Mouse (Mus musculus) kidney, postnatal 14 days (tissue): Measurements from ENCODE around the gene Susd5.
A peak's percentile ranks its signal among the peaks of the same experiment; 100 is the strongest.

Experiments used
- DNase-seq: peaks from one replicate; pipeline ENCODE4 v3.0.0; 2022; ENCODE audit warnings: mixed read lengths

Susd5 gene

DNA sequence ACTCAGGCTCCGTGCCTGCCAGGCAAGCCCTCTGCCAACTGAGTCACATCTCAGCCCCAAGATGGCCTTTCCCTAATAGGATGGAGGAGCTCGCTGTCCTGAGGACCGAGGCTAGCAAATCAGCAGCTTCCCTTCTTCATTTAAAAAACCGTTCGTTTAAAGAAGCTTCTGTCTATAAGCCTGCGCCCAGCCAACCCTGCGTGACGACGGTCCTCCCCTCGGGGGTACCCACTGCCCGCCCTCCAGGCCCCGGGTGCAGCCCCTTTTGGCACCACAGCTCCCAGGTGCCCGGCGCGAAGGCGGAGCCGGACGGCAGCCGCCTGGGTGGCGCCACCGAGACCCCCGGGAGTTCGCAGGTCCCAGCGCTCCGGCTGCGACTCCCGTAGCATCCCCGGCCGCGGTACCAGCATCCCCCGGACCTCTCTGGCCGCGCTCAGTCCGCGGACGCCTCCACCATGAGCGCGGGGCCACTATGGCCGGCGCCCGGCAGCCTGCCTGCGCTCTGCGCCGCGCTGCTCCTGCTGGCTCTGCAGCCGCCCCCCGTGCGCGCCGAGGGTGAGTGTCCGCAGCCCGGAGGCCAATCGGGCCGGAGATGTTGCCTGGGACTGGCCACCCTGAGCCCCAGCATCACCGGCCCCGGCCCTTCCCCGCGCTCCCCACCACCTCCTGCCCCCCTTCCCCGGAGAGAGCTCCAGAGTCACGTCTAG is at the start of gene Susd5:
TSS of gene Susd5 (plus strand) at position 51 of the 707 bp plus-strand sequence.
- DNase-seq: peak; percentile 6

DNA sequence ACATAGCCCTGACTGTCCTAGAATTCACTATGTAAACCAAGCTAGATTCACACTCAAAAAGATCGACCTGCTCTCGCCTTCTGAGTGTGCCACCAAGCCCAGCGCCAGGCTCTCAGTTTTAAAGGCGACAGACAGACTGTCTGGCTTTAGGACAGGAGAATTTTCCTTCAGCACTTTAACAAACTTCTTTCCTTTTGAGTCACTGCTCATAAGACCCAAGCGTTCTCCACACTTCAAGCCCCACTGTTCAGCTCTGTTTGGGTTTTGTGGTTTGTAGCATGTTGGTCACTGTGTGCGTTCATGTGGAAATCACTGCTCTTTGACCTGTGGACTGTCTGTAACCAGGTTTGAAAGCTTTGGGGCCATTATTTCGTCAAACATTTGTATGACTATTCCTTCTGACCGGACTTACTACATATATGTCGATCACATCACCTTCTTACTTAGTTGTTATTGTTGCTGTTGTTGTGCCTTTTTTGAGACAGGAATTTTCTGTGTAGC is 49.0 kb upstream of the Susd5 start:
- peak; percentile 25 for DNase-seq

DNA sequence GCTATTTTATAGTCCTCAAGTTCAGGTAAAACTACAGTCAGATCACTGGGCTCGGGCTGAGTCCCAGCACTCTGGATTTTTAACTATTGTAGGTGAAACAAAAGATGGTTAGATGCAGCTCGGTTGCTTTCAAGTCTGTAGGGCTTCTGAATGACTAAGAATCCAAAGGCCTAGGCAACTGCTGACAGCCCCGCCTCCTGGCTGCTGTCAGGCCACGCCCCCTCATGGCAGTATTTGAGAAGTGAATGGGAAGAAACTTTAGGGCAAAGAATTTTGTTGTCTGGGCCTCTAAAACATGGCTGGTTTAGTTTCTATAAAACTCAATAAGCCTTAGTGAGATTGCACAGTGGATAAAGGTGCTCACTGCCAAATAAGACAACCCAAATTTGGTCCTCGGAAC is 47.4 kb upstream of the Susd5 start:
- DNase-seq: no peak

DNA sequence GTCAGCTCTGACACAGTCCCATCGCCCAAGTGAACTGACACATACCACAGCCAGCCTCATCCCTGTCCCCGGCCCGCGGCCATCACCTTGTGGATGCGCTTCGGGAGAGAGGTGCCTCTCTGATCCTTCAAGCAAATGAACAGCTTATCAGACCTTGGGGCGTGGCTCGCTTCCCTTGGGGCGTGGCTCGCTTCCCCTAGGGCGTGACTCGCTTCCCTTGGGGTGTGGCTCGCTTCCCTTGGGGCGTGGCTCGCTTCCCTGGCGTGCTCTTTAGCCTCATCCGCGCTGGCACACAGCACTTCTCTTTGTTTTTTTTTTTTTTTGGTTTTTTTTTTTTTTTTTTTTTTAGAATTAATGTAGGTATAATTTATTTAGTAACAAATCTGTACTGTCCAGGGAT is 45.7 kb upstream of the Susd5 start:
- DNase-seq: no peak

DNA sequence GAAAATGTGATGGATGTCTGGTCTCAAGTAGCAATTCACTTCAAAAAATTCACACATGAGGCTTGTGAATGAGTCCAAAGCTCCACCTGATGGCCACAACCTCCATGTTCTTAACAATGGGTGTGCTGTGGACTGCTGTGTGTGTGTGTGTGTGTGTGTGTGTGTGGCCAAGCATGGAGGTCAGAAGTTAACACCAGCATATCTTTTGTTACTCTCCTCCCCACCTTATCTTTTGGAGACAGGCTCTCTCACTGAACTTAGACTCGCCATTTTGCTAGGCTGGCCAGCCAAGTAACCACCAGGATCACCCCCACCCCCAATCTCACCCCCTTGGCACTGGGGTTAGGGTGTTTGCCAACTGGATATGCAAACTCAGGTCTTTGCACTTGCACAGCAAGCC is 42.9 kb upstream of the Susd5 start:
- no peak for DNase-seq

DNA sequence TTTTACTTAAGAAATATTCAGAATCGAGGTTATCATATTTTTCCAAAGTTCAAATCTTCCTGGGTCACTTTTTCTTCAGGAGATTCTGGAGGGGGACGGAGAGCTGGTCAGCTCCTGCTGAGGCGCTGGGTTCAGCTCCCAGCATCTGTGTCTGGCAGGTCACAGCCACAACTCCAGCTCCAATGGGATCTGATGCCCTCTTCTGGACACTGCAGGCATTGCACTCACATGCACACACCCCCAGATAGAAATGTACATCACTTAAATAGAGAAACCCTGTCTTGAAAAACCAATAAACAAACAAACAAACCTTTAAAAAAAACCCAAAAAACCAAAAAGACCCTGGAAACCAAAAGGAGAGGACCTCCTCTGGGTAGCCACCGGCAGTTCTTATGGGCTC is 41.2 kb upstream of the Susd5 start:
- DNase-seq: no peak

DNA sequence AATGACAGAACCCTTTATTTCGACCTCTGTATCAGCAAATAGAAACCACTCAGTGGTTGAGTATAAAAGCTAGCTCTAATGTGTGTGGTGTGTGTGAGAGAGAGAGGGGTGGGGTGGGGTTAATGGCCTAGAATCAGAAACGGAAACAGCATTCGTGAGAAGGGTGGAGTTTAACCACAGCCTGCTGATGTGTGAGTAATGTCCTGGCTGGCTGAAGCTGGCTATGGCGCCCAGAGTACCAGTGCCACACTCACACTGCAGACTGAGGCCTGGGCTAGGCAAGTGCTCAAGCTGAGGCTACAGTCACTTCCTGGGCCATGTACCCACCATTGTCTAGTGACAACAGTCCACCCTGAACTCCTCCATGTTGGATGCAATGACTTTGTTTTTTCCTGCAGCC is 40.5 kb upstream of the Susd5 start:
- DNase-seq: no peak

DNA sequence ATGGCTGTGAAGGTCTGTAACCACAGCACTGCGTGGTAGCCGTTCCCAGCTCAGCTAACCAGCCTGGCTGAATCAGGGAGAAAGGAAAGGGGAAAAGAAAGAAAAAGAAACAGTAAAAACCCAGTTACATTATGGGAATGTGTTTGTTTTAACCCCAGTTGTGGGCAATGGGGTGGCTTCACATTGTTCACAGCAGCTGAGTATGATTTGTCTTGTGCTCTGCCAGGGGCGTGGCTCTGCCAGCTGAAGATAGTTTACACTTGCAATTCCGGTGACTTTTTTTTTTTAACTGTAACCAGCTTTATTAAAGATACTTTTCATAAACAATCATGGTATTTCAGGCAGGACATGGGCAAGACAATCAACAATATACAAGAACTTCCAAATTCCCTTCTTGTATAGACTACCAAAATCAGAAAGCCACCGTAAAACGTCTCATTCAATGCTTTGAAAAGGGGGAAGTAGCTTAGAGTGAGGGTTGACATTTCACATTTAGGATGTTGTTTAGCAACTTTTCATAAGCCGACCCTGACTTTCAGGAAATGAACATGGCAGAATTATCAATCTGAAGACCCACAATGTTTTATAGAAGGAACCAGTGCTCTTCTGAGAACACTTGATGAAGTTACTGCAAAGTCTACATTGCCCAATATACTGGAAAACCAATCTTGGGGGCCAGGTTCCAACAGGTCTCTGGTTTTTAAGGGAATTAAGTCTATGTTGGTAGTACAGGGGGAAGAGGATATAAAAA is 37.8 kb upstream of the Susd5 start:
- DNase-seq: no peak

DNA sequence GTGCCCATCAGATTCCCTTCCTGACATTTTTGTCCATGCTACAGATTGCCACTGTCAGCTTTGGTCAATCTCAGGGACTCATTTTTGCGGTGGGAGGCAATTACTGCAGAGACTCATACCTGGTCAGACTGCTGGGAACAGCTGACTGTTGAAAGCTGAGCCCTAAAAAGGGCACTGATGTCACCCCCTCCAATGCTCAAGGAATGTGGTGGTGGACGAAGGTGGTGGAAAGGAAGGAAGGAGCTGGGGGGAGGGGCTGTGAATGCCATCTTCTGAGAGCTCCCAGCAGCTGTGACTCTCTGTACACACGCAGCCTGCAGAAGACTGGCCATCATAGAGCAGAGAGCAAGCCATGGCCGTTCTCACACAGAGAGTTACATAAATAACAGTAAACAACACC is 34.8 kb upstream of the Susd5 start:
- DNase-seq: no peak

DNA sequence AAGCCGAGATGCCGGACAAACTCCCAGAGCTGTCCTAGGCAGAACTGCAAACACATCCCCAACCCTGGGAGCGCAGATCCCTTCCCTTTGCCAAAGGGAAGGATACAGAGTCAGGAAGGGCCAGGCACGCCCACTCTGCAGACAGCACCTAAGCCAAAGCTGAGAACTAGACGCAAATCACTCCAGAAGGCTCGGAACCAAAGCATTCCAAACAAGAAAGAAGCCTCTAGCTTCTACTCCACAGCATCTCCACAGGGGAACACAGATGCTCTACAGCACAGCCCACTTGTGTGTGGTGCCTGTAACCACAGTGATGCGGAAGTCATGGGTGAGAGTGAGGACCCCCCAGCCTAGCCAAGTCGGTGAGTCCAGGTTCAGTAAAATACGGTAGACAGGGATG is 31.8 kb upstream of the Susd5 start:
- no peak for DNase-seq

DNA sequence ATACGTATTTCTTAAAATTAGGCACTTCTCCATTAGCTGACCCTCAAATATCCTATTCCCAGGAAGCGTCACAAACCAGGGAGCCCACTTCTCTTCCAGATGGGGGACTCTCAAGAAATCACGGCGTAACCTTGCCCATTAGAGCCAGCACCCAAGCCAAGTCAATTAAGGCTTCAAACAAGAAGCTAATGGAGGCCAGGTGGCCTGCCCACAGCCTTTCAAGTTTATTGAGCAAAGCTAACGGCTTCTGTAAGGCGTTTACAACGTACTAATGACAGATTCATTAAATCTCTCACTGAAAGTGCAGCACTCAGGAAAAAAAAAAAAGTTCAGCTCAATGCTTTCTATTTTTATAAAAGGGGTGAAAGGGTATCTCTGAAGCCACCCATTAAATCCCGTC is 31.1 kb upstream of the Susd5 start:
- DNase-seq: no peak

DNA sequence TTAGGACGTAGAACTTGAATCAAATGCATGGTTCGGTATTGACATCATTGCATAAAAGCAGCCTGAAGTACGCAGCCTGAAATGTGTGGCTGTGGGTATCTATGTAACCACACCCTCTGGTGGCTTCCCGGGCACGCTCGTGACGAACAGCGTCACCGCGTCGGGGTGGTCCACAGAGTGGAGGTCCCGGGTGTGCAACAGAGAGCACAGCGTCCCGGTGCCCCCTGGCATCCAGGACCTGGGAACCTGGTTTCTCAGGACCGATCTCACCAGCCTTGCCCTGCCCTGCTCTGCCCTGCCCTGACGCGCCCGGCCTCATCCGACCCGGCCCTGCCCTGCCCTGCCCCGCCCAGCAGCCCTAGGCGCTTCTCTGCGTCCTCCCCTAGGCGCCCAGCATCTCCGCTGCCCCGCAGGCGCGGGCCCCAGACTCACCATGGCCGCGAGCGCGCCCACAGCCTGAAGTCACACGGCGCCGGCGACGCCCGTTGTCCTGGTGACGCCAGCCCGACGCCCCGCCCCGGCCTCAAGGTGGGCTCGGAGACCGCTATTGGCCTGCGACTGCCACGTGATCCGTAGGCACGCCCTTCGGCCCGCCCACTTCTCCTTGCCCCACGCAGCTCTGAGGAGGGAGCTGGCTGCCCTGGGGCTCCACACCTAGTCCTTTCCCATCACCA is 30.5 kb upstream of the Susd5 start:
- peak; percentile 73 for DNase-seq

DNA sequence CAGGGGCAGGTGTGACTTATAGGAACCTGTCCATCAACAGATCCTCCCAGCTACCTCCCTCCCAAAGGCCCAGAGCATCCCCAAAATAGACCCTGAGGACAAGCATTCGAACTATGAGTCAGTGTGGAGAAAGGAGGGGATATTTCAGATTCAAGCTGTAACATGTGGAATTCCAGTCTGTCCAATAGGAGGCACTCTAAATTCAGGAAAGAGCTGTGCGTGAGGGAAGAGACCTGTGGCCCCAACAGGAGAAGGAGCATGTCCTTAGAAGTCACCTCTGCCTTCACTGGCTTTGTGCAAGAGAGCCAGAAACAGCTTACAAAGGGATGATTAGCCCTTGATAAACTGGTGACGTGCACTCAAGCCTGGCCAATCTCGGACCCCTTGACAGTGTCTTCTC is 16.0 kb upstream of the Susd5 start:
- DNase-seq: no peak

DNA sequence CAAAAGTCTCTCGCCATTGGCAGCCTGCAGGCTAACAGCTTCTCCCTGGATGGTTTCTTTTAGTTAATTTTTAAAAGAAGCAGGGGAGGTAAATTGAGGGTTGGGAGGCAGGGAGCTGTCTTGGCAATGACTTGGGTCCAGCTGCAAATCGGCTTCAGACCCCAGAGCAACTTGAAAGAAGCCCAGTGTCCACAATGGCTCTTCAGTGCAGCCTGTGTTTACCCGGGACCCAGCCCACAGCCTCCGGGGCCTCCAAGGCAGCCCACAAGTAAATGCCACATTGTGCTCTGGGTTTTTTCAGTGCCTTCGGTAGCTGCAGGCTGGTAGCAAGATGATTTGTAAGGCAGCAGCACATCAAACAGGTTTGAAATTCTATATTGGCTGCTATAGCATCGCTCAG is 14.4 kb upstream of the Susd5 start:
- no peak for DNase-seq

DNA sequence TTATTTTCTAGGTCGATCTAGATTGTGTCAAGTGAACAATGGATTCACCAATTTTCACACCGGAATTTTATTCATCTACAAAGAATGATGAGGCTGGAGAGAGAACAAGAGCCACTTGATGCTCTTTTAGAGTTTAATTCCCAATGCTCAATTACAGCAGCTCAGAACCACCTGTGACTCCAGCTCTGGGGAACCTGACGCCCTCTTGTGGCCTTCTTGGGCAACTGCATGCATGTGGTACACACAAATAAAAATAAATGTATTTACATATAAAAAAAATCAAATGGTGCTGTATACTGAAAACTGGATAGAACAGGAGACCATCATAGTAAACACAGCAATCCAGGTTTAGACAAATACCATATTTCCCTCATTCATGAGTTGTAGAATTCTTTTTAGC is 12.5 kb upstream of the Susd5 start:
- no peak for DNase-seq

DNA sequence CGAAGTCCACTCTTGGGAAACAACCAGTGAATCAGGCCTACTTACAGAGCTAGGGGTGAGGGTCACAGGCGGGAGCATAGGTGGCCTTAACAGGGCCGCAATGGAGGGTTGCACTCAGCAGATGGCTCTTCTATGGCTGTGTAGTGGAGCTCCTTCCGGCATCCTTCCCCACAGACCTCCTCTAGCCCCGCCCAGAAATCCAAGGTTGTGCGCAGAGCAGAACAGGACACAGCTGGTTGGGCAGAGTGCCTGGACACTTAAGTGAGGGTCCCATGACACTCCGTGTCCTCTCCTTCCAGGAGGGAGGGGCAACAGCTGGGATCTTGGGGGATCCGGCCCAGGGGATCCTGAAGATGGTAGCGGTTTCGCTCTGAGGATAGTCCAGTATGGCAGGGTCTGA is 10.9 kb upstream of the Susd5 start, which contains the start of gene Fbxl2:
TSS of gene Fbxl2 (minus strand) at position 164 of the 400 bp plus-strand sequence.
- no peak for DNase-seq

DNA sequence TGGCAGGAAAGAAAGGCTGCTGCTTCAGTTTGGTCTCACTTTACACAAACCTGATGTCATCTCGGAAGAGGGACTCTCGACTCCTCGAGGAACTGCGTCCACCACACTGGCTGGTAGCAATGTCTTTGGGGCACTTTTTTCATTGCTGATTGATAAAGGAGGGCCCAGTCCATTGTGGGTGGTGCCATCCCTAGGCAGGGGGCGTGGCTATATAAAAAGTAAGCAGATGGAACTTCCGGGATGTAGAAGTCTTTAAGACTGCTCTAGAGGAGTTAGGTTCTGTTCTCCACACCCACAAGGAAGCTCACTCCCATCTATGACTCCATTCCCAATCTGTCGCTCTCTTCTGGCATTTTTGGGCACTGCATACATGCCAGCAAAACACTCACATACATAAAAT is 10.3 kb upstream of the Susd5 start:
- no peak for DNase-seq

DNA sequence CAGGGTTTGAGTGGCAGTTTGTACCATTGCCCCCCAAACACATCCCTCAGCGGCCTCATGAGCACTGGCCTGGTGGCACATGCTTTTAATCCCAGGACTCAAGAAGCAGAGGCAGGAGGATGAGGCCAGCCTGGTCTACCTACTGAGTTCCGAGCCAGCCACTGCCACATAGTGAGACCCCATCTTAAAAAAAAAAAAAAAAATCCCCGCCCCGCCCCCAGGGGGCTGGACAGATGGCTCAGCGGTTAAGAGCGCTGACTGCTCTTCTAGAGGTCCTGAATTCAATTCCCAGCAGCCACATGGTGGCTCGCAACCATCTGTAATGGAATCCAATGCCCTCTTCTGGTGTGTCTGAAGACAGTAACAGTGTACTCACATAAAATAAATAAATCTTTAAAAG is 6.8 kb upstream of the Susd5 start:
- no peak for DNase-seq

DNA sequence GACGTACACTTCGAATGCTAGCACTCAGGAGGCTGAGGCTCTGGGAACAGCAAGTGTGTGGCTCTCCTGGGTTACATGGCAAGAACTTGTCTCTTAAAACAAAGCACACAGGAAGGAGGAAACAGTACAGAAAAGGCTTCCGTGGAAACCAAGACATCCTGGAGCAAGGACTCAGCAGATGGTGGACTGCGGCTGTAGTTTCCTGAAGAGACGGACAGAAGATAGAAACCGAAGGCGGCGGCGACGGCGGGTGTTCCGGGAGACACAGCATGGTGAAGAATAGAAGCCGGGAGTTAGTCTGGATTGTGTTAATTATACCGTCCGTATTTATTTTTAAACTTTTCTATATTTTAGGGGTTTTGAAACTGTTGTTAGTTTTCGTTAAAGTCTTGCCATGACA is 6.2 kb upstream of the Susd5 start:
- no peak for DNase-seq

DNA sequence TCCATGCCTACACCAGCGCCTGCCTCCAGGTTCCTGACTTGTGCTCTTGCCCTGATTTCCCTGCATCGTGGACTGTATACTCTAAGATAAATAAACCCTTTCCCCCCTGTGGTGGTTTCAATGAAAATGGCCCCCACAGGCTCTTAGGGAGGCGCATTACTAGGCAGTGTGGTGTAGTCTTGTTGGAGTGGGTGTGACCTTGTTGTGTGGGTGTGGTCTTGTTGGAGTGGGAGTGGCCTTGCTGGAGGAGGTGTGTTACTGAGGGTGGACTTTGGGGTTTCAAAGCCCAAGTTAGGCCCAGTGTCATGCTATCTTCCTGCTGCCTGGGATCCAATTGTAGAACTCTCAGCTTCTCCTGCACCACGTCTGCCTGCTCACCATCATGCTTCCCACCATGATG is 4.9 kb upstream of the Susd5 start:
- no peak for DNase-seq

DNA sequence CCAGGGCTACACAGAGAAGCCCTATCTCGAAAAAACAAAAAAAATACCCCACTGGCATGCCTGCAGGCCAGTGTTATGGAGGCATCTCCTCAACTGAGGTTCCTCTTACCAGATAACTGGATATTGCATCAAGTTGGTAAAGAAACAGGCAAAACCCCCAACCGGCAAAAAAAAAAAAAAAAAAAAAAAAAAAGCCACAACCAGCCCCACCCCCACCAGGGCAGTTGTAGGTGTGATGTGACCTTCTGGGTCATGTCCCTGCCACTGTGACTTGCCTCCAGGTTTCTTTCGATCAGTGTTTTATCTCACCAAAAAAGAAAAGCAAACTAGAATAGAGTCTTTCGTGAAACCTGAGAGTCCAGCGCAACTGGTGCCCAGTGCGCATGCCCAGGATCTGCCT is 4.1 kb upstream of the Susd5 start:
- no peak for DNase-seq

DNA sequence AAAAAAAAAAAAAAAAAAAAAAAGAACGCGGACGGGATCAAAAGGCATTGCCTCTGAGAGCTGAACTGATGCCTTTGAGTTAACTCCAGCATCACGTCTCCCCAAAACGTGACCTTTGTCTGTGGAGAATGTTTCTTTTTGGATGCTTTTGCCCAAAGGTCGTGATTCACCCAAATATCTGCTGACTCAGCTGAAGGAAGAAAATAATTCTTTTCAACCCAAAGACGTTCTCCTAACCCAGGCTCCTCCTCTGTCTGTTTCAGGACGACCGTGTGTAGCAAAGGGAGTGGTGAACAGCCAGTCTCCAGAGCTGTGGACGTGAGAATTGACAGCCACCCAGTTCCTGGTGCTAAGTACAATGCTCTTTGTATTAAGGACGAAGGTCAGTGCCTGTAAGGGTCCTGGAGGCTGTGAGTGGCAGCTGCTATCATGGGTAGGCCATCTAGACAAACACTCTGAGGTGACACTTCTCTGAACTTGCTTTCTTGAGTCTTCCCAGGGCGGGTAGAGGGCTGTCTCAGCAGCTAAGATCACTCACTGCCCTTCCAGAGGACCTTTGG is 11.6 kb downstream of the Susd5 start:
- no peak for DNase-seq

DNA sequence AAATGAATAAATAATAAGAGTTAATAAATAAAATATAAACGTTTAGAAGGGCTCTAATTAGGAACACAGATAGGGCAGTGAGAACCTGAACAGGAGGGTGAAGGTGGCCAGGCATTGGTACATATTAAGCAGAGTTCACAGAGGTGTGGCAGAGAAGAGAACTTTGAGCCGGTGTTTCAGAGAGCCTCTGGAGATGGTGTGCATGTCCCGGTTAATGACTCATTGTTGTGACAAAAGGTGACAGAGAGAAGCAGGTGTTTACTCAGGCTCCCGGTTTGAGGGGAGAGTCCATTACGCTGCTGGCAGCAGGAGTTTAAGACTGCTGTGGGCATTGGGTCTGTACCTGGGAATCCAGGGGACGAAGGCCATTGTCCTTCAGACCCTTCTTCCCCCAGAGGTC is 12.4 kb downstream of the Susd5 start:
- peak; percentile 6 for DNase-seq

DNA sequence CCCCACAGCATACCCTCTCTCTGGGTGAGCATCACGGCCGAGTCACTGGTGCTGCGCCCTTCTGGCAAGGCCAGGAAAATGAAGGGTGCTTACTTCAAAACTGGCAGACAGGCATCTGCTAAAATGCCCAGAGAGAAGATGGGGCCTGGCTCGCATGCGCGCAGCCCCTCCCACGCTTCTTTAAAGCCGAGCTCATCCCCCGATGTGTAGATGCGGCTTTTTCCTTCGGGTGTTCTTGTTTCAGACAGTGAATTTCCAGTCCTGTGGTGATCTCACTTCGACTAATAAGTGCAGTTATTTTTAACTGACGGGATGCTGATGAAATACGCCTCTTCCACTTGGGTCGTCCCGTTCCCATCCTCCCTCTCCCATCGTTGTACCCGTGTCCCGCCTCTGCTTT is 16.7 kb downstream of the Susd5 start:
- no peak for DNase-seq
